Mouse (Mus musculus): Measurements from ENCODE around the gene Skil. TPM values are rescaled to one million over a fixed set of nuclear protein-coding genes. Genes with fewer than 3 reads are reported as not detected.
A peak's percentile ranks its signal among the peaks of the same experiment; 100 is the strongest.

Skil gene
- polyA plus RNA-seq, 1 experiment = 62.7 TPM

DNA sequence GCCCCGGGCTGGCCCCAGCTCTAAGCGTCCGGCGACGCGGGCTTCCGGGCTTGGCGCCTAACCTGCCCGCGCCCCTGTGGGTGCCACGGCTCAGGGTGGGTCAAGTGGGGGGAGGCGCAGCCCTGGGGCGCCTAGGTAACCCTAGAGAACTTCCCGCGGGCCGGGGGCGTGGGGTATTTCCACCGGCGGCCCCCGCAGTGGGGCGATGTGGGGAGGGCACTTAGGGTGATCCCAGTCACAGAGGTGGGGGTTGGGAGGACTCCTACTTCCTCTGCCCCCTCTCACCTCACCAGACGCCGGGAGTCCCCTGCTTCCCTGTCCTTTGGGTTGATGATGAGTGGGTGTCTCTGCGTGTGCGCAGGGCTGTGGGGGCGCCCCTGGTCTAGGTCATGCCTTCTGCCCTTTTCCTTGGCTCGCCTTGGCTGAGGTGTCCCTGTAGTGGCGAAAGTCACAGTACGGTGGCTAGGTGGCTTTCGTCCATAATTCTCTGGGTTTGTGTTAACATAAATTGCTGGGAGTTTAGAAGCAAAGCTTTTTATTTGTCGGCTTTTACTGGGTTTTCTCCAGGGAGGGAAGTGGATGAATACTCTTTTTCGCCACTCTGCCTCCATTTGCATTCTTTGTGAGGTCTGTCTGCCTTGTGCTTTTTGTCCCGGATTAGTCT, 765 bp downstream of the Skil start:
- TF ChIP-seq POLR2A (IDR thresholded peaks at IDR 0.05; ENCODE audit: low read depth, low read length) (0 out of 2 replicates have a peak, but pooled peaks have one; percentile 25), CTCF (IDR thresholded peaks at IDR 0.05; ENCODE audit: borderline replicate concordance, insufficient read depth, low read length) (no peak)
- Histone ChIP-seq H3K27ac (ENCODE audit: insufficient read depth, low read length) (peak overlapping the region; percentile 88), H3K4me3 (ENCODE audit: insufficient read depth, low read length) (peak overlapping the region; percentile 99), H3K4me1 (ENCODE audit: control insufficient read depth, insufficient read depth, low read length) (peaks cover 16% of the 10 kb centered on the region)

DNA sequence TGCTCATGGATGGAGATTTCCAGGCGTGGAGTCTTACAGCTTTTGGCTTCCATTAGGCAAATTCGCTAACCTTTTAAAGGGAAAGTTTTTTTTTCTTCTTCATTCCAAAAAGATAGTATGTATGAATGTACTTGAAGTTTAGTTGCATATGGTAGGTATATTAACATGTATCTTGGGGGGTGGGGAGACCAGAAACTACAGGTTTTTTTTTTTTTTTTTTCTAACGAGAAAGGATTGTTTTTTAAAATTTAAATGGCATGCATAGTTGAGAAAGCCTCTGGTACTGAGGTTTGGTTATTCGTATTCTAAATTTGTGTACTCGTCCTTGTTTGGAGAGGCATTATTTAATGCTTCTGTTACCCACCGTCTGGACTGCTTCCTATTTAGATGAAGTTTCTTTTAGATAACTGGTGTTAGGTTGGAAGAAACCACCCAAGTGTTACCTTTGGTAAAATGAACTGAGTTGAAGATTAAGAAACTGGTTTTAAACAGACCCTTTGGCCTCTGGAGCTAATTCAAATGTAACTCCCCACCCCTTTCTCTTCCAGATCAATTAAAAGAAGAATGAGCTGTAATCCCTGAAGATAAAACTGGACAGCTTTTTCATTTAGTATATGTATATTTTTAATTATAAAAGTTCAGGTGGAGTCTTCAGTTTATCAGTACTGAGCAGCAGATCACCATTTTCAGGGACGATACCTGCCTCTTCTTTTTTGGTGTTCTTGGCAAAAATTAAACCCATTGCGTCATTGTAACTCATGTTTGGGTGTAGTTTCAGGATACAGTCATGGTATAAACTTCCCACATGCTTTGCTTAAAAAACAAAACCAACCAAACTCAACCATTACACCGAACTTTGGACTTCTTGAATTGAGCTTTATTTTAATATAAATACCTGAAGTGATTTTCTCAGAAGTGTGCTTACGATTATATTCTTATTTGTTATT, 1.6 kb downstream of the Skil start:
- H3K27ac ChIP-seq (ENCODE audit: insufficient read depth, low read length) = peak overlapping the region; percentile 88
- no peak for TF ChIP-seq CTCF (IDR thresholded peaks at IDR 0.05; ENCODE audit: borderline replicate concordance, insufficient read depth, low read length)
- TF ChIP-seq POLR2A (IDR thresholded peaks at IDR 0.05; ENCODE audit: low read depth, low read length) = no peak

GRCm38 (mm10) chr3:31097102-31097720, 2.4 kb downstream of the Skil start:
- Histone ChIP-seq H3K4me1 (ENCODE audit: control insufficient read depth, insufficient read depth, low read length) (peaks cover 16% of the 10 kb centered on the region), H3K27ac (ENCODE audit: insufficient read depth, low read length) (no peak overlapping the region), H3K4me3 (ENCODE audit: insufficient read depth, low read length) (peak overlapping the region; percentile 19)
- no peak for TF ChIP-seq POLR2A (IDR thresholded peaks at IDR 0.05; ENCODE audit: low read depth, low read length)

More for the DNA sequence above, 1.6 kb downstream of the Skil start:
- H3K4me1 ChIP-seq (ENCODE audit: control insufficient read depth, insufficient read depth, low read length) = peaks cover 16% of the 10 kb centered on the region
- H3K4me3 ChIP-seq (ENCODE audit: insufficient read depth, low read length) = peak overlapping the region; percentile 99

DNA sequence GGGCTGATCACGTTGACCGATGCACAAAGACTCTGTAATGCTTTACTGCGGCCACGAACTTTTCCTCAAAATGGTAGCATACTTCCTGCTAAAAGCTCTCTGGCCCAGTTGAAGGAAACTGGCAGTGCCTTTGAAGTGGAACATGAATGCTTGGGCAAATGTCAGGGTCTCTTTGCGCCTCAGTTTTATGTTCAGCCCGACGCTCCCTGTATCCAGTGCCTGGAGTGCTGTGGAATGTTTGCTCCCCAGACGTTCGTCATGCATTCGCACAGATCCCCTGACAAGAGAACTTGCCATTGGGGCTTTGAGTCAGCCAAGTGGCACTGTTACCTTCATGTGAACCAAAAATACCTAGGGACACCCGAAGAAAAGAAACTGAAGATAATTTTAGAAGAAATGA, 3.1 kb downstream of the Skil start:
- H3K27ac ChIP-seq (ENCODE audit: insufficient read depth, low read length) = no peak overlapping the region

GRCm38 (mm10) chr3:31098556-31098955, 3.7 kb downstream of the Skil start:
- no peak overlapping the region for H3K27ac ChIP-seq (ENCODE audit: insufficient read depth, low read length)
- peaks cover 13% of the 10 kb centered on the region for H3K4me1 ChIP-seq (ENCODE audit: control insufficient read depth, insufficient read depth, low read length)
- TF ChIP-seq CTCF (IDR thresholded peaks at IDR 0.05; ENCODE audit: borderline replicate concordance, insufficient read depth, low read length) = no peak
- no peak for TF ChIP-seq POLR2A (IDR thresholded peaks at IDR 0.05; ENCODE audit: low read depth, low read length)
- H3K4me3 ChIP-seq (ENCODE audit: insufficient read depth, low read length) = peak overlapping the region; percentile 36; the same call in 1 of the 2 replicates

More for the DNA sequence above, 3.1 kb downstream of the Skil start:
- peaks cover 16% of the 10 kb centered on the region for H3K4me1 ChIP-seq (ENCODE audit: control insufficient read depth, insufficient read depth, low read length)
- H3K4me3 ChIP-seq (ENCODE audit: insufficient read depth, low read length) = peak overlapping the region; percentile 13; the same call in 1 of the 2 replicates
- TF ChIP-seq POLR2A (IDR thresholded peaks at IDR 0.05; ENCODE audit: low read depth, low read length) (no peak), CTCF (IDR thresholded peaks at IDR 0.05; ENCODE audit: borderline replicate concordance, insufficient read depth, low read length) (no peak)

DNA sequence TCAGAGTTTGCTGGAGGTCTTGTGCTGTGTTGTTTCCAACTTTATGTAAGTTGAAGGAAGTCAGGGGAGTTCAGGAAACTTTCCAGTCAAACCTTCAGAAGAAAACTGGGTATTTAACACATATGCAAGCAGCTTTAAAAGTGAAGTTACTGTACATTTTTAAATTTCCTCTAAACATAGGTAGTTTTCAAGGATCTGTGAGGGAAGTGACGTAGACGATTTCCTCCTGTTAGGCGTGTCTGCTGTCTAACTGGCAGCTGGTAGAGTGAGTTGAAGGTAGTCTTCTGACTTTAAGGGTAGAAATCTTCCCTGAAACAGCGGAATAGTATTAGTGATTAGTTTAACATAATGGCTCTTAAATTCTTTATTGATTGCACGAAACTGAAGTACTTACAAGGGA, 5.2 kb downstream of the Skil start:
- Histone ChIP-seq H3K4me1 (ENCODE audit: control insufficient read depth, insufficient read depth, low read length) (peaks cover 16% of the 10 kb centered on the region), H3K27ac (ENCODE audit: insufficient read depth, low read length) (no peak overlapping the region), H3K4me3 (ENCODE audit: insufficient read depth, low read length) (peak overlapping the region; percentile 47; the same call in 1 of the 2 replicates)
- TF ChIP-seq CTCF (IDR thresholded peaks at IDR 0.05; ENCODE audit: borderline replicate concordance, insufficient read depth, low read length) = no peak
- TF ChIP-seq POLR2A (IDR thresholded peaks at IDR 0.05; ENCODE audit: low read depth, low read length) = no peak

DNA sequence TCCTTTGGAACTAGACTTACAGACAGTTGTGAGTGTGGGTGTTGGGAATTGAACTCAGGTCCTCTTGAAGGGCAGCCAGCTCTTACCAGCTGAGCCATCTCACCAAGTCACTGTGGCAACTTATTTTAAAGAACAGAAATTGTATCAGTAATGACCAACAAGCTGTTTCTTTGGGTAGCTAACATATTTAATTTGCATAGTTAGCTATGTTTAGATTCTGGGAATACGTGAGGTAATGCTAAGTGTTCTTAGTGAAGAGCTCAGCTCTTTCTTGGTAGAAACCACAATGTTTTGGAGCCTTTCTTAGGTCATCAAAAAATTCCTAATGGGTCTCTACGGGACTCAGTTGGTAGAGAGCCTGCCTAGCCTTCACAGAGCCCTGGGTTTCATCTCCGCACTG, 5.9 kb downstream of the Skil start:
- Histone ChIP-seq H3K4me3 (ENCODE audit: insufficient read depth, low read length) (no peak overlapping the region), H3K4me1 (ENCODE audit: control insufficient read depth, insufficient read depth, low read length) (peaks cover 17% of the 10 kb centered on the region), H3K27ac (ENCODE audit: insufficient read depth, low read length) (no peak overlapping the region)
- no peak for TF ChIP-seq CTCF (IDR thresholded peaks at IDR 0.05; ENCODE audit: borderline replicate concordance, insufficient read depth, low read length)
- no peak for TF ChIP-seq POLR2A (IDR thresholded peaks at IDR 0.05; ENCODE audit: low read depth, low read length)

GRCm38 (mm10) chr3:31104936-31105335, 10.1 kb downstream of the Skil start:
- Histone ChIP-seq H3K4me3 (ENCODE audit: insufficient read depth, low read length) (no peak overlapping the region), H3K27ac (ENCODE audit: insufficient read depth, low read length) (no peak overlapping the region), H3K4me1 (ENCODE audit: control insufficient read depth, insufficient read depth, low read length) (peaks cover 13% of the 10 kb centered on the region)
- TF ChIP-seq CTCF (IDR thresholded peaks at IDR 0.05; ENCODE audit: borderline replicate concordance, insufficient read depth, low read length) (no peak), POLR2A (IDR thresholded peaks at IDR 0.05; ENCODE audit: low read depth, low read length) (no peak)

- no peak overlapping the region for H3K4me3 ChIP-seq (ENCODE audit: insufficient read depth, low read length)
- H3K27ac ChIP-seq (ENCODE audit: insufficient read depth, low read length) = no peak overlapping the region
- no peak for TF ChIP-seq CTCF (IDR thresholded peaks at IDR 0.05; ENCODE audit: borderline replicate concordance, insufficient read depth, low read length)
- TF ChIP-seq POLR2A (IDR thresholded peaks at IDR 0.05; ENCODE audit: low read depth, low read length) = no peak
Observed at GRCm38 (mm10) chr3:31106597-31106996, 11.7 kb downstream of the Skil start.

More at GRCm38 (mm10) chr3:31106597-31106996, 11.7 kb downstream of the Skil start:
- peaks cover 12% of the 10 kb centered on the region for H3K4me1 ChIP-seq (ENCODE audit: control insufficient read depth, insufficient read depth, low read length)

All from embryonic fibroblast, embryonic 13.5 days (primary cell).